Mouse (Mus musculus) hematopoietic multipotent progenitor cell, adult 10-12 weeks (in vitro differentiated cells): ENCODE data around the gene Rgl3. TPM values are rescaled to one million over a fixed set of nuclear protein-coding genes. Genes with fewer than 3 reads are reported as not detected.

Experiments used
- polyA plus RNA-seq: library from polyadenylated mRNA; stranded (reverse); fragments of >175 nt; gene quantifications from 2 replicates; pipeline ENCODE4 v1.2.3, GENCODE M21; 2012; ENCODE audit warnings: low replicate concordance

Gene Rgl3
- 5.2 and 5.6 TPM in 2 replicates for polyA plus RNA-seq

DNA sequence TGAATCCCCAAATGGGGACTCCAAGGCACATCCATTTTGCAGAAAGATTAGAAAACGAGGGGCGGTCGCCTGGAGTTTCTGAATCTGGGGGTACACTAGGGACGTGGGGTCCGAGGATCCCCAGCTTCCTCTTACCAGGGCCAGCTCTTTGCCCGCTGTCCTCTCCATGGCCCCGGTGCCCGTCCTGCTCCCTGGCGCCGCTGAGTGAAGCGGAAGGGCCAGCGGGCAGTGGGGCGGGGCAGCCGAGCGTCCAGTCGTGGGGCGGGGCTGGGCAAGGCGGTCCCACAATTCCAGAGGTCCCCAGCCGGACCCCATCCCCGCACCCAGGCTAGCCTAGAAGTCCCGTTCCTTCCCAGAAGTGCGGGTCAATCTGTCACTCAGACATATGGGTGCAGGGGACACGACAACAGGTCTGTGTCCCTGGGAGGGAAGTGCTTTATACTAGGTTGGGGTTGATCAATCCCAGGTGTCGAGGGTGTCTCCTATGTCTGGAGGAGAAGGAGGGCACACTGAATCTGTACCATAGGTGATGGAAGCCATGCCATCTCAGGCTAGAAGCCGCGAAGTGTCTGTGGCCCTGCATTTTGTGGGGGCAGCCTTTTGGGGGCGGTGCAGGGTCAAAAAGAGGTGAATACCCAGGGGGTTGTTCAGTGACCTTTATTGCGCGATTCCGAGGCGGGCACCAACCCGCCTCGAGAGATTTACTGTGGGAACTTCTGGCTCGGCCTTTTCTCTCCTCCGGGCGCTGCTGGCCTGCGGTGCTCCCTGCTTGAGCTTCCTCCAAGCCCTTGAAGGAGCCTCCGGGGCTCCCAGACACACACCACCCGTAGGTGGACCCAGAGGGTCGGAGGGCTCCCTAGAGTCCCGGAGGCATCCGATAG, at the start of gene Rgl3:
Gene Rgl3 (minus strand): TSS at position 217 of the 881 bp plus-strand sequence.

DNA sequence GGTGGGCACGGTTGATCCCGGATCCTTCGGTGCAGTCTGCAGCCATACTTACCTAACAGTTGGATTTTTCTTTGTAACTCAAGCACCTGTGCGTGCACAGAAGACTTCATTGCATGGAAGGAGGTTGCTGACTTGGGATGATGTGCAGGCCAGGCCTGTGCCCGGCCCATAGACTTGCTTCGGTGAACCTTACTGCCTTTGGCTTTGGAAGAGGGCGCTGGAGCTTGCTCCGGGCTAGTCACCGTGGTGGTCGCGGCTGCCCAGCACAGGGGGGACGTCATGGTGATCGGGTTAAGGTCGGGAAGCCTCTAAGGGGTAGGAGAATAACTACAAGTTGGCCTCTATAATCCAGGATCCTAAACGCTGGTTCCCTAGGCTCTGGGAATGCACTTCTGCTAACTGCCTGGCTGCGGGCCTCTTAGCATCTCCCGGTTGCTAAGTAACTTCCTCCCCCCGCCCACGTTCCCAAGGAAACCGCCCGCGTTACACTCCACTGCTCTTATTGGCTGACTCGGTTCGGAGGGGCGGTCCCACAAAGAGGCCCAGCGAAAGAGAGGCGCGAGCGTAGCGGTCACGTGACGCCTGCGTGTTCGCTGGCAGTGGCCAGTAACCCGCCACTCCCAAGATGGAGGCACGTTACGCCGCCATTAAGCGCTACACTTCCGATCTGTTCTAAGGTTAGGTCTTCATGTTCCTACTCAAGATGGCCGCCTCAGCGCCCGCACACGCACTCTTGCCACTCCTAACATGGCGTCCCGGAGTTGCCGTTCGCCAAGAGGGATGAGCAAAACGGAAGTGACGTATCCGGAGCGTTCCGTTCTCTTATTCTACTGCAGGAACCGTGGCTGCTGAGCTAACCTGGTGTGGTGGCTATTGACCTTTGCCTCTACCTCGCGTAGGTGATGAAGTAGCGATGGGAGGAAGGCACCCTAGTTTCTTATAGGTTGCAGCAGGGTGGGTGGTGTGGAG, 13.2 kb upstream of the Rgl3 start, which contains the start of the genes Ccdc151 and Prkcsh:
Gene Ccdc151 (minus strand): TSS at position 441 of the 969 bp plus-strand sequence.
Gene Prkcsh (plus strand): TSS at position 613 of the 969 bp plus-strand sequence.

DNA sequence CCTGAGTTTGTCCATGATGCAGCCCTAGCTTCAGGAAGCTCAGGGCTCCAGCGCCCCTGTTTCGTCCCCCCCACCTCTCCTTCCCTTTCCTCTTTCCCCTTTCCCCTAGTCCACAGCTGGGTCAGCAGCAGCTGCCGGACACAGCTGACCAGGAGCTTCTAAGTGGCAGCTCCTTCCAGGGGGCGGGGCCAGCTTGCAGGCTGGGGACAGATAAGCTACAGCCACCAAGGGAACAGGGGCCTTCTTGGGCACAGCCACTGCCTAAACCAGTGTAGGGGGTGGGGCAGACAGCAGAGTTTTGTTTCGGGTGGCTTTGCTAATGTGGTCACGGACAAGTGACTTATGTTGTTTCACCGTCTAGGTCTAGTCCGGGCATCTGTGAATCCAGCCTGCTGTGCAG, 25.8 kb downstream of the Rgl3 start, which contains the start of gene Epor:
Gene Epor (minus strand): TSS at position 90 of the 400 bp plus-strand sequence.

DNA sequence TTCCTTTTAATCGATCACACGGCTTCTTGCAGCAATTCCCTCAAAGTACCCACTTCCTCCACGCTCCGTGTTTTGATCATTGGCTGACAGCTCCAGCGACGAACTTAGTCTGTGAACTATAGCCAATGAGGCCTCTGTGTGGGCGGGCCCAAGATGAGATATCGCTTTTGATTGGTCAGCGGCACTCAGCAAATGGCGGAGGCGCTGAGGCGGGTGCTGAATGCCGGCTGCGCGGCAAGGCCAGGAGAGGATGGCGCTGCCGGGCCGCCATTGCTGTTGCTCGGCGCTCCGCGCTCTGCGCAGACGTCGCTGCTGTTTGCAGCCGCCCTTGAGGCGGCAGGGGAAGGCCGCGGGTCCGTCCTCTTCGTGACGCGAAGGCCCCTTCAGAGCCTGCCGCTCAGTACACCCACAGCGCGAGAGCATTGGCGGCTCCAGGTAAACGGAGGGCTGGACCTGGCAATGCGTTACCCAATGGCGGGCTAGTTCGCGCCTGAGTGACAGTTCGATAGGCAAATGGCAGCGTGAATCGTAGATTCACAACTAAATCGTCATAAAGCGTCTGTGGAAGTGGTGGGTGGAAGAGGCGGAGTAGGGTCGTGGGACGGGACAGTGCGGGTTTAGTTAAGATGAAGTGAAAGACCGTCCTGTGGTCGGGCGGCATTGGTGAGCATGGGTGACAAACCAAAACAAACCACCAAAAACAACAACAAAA, 33.5 kb downstream of the Rgl3 start, which contains the start of gene Swsap1:
Gene Swsap1 (plus strand): TSS at position 186 of the 712 bp plus-strand sequence.

DNA sequence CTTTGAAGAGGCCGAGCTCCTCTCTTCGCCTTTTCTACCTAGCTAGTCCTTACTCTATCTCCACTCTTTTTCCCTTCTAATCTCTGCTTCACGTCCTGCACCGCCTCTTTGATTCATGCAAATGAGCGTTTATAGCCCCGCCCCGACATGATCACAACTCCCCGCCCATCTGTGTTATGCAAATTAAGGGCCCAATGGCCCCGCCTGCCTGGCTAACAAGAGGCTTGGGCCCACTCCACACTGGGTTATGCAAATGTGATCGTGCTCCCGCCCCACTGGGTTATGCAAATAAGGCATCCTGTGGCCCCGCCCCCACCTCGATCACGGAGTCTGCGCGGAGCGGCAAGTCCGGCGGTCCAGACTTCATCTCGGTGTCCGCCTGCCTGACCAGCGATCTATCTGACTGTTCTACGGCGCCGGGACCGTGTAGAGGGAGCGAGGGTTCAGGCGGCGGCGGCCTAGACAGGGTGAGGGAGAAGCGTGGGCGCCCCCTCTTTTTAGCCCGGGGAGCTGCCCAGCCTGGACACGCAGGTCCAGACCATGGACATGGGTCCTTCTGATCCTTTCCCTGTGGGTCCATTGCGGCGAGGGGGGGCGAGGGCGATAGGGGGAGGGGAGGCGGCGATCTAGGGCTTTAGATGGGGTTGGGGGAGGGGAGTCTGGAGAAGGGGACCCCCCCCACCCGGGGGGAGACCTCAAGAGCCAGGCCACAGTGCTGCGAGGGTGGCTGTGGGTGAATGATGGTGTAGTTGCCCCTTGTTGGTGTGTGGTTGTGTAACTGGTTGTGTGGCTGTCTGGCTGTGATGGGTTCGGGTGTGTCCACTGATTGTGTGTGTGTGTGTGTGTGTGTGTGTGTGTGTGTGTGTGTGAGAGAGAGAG, 52.3 kb downstream of the Rgl3 start, which contains the start of gene Plppr2:
Gene Plppr2 (plus strand): TSS at position 342 of the 879 bp plus-strand sequence.

DNA sequence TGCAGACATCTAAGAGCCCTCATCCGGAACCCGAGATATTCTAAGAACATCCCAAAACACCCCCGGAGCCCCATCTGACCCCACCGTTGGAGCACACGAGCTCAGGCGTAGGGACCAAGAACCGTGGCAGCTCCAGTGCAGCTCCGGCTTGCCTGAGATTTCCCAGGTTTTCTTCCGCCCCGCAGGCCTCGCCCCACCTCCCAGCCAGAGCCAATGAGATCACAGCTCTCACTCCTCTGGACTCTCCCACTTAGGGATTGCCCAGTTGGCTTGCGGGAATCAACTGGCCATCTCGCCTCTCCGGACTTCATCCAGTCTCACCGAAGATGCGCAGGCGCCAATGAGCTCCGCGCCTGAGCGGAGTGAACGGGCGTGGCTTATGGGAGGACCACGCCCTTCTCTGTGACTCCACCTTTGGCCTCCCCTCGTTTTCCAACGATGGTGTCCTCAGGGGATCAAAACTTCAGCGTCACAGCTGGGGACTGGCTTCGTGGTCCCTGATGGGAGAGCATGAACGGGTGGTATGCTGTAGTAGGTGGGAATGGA, 62.0 kb downstream of the Rgl3 start, which contains the start of the genes Ccdc159 and Tmem205:
Gene Ccdc159 (plus strand): TSS at position 264 of the 546 bp plus-strand sequence.
Gene Tmem205 (minus strand): TSS at position 349 of the 546 bp plus-strand sequence.

Other genes with a start within 250 kb of the Rgl3 start
- 12.5 and 16.7 TPM in 2 replicates for gene Spc24, start 229.1 kb downstream of the Rgl3 start, polyA plus RNA-seq
- 1.2 and 2.7 TPM in 2 replicates for gene Kank2, start 190.7 kb downstream of the Rgl3 start, polyA plus RNA-seq
- 0.15 and 1.3 TPM in 2 replicates for gene Angptl8, start 153.9 kb downstream of the Rgl3 start, polyA plus RNA-seq
- gene Dock6, start 136.8 kb downstream of the Rgl3 start, polyA plus RNA-seq = 8.1 and 14.3 TPM in 2 replicates
- gene Rab3d, start 71.3 kb downstream of the Rgl3 start, polyA plus RNA-seq = 10.7 and 28.7 TPM in 2 replicates
- gene Ccdc159, start 62.0 kb downstream of the Rgl3 start, polyA plus RNA-seq = not detected in 2 replicates
- 5.2 and 8.3 TPM in 2 replicates for gene Tmem205, start 61.9 kb downstream of the Rgl3 start, polyA plus RNA-seq
- gene Plppr2, start 52.4 kb downstream of the Rgl3 start, polyA plus RNA-seq = 4.2 and 8.8 TPM in 2 replicates
- gene Swsap1, start 33.7 kb downstream of the Rgl3 start, polyA plus RNA-seq = 8.5 and 16.9 TPM in 2 replicates
- 12.6 and 83.6 TPM in 2 replicates for gene Epor, start 25.9 kb downstream of the Rgl3 start, polyA plus RNA-seq
- gene Ccdc151, start 13.2 kb upstream of the Rgl3 start, polyA plus RNA-seq = 0.12 TPM in 2 replicates
- 81.6 and 112 TPM in 2 replicates for gene Prkcsh, start 13.4 kb upstream of the Rgl3 start, polyA plus RNA-seq
- 0.15 TPM in 1 of 2 replicates, not detected in the other for gene Elavl3, start 62.6 kb upstream of the Rgl3 start, polyA plus RNA-seq
- not detected in 2 replicates for gene Gm49318, start 81.8 kb upstream of the Rgl3 start, polyA plus RNA-seq
- gene Zfp653, start 81.9 kb upstream of the Rgl3 start, polyA plus RNA-seq = 22.4 and 38.4 TPM in 2 replicates
- gene Ecsit, start 96.0 kb upstream of the Rgl3 start, polyA plus RNA-seq = 13.3 and 22.4 TPM in 2 replicates
- not detected in 2 replicates for gene Cnn1, start 109.8 kb upstream of the Rgl3 start, polyA plus RNA-seq
- gene Elof1, start 127.7 kb upstream of the Rgl3 start, polyA plus RNA-seq = 13.2 and 67.9 TPM in 2 replicates
- 89.9 and 193 TPM in 2 replicates for gene Acp5, start 146.3 kb upstream of the Rgl3 start, polyA plus RNA-seq
- 34.8 and 51.2 TPM in 2 replicates for gene Pigyl, start 167.4 kb upstream of the Rgl3 start, polyA plus RNA-seq
- not detected in 2 replicates for gene Zfp872, start 198.6 kb upstream of the Rgl3 start, polyA plus RNA-seq
- 8.2 and 8.9 TPM in 2 replicates for gene Zfp809, start 236.3 kb upstream of the Rgl3 start, polyA plus RNA-seq